Mouse (Mus musculus) liver, postnatal 0 days (tissue): ENCODE measurements at regions not wholly inside any gene's neighbourhood (a gene's known extent, or its start where the extent isn't known, plus 50 kb on each side); places are given as distances from the start of the nearest gene placed in this dataset.

Experiments used
- CTCF ChIP-seq: sonication (generic); IDR thresholded peaks from 2 replicates; pipeline ENCODE4 v1.5.1; 2016; ENCODE audit warnings: antibody characterized with exemption, low read depth
- EP300 ChIP-seq: IDR thresholded peaks from 2 replicates; pipeline ENCODE4 v1.6.1; 2016; ENCODE audit warnings: antibody characterized with exemption, low read depth, mild to moderate bottlenecking

- TF ChIP-seq CTCF (no peak), EP300 (no peak)
Observed at GRCm38 (mm10) chr3:140871261-140871660, 340.9 kb downstream of the Pdha2 start.
